Mouse (Mus musculus): Measurements from ENCODE around the gene Rex1bd.
A peak's percentile ranks its signal among the peaks of the same experiment; 100 is the strongest.

The Rex1bd gene

GRCm38 (mm10) chr8:70457882-70458281, 48.7 kb downstream of the Rex1bd start:
- no peak for DNase-seq (ENCODE audit: inconsistent age in 2 of 2, low spot score in 1 of 2)

- DNase-seq (ENCODE audit: inconsistent age in 2 of 2, low spot score in 1 of 2): peak; percentile 78 to 88
These were observed 49.6 kb downstream of the Rex1bd start for GRCm38 (mm10) chr8:70456996-70457395.
